Mouse (Mus musculus): ENCODE data around the gene Abcg5. TPM values are rescaled to one million over a fixed set of nuclear protein-coding genes. Genes with fewer than 3 reads are reported as not detected.

Gene Abcg5
- polyA plus RNA-seq, 1 experiment from 2014 or later = 0.52 TPM

DNA sequence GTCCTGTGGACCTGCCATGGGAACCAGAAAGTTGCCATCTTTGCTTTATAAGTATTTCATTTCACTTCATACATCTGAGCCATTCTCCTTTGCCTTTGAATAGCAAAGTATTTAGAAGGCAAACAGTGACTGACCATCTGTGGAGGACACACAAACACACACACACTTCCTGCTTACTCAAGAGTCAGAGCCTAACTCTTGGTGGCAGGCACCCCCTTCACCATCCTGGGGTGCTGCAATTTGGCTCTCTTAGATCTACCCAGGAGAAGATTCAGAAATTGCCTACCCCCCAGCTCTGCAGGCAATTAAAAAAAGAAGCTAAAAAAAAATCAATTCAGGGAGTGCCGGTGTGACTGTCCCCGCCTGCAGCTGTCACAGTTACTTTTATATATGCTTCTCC, 36.3 kb downstream of the Abcg5 start:
- Histone ChIP-seq H3K27ac (ENCODE audit: low read depth, low read length) (no peak overlapping the region), H3K27me3 (ENCODE audit: control insufficient read depth, insufficient read depth, low read length) (no peaks in the 10 kb centered on the region)
- 47% methylated on average over 2 of the region's 2 CpGs for WGBS

DNA sequence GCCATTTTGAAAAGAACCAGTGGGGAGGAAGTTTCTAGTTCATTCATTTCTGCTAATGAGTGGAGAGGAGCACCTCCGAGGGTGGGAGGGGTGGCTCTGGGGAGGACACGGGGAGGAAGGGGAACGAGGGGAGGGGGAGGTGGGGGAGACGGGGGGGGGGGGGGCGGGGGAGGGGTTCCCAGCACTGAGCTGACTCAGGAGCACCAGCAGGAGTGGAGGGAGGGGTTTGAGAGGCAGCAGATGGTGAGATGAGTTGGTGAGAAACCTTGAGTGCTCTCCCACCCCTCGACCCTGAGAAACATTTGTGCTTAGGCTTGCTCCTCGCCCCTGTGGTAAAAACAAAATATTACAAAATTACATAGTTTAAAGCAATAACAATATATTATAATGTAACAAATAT, 36.9 kb downstream of the Abcg5 start:
- 43% methylated on average over 2 of the region's 7 CpGs for WGBS
- H3K9me3 ChIP-seq (ENCODE audit: control insufficient read depth, low read length) = no peaks in the 10 kb centered on the region

More for the DNA sequence above, 36.3 kb downstream of the Abcg5 start:
- Histone ChIP-seq H3K36me3 (ENCODE audit: control insufficient read depth, insufficient read depth, low read length) (no peaks in the 10 kb centered on the region), H3K4me2 (ENCODE audit: low read depth) (no peak overlapping the region), H3K9me3 (ENCODE audit: control insufficient read depth, low read length) (no peaks in the 10 kb centered on the region), H3K4me3 (ENCODE audit: low read depth, low read length) (no peak overlapping the region), H3K9ac (ENCODE audit: low read length) (no peak overlapping the region), H3K4me1 (ENCODE audit: control insufficient read depth, insufficient read depth, low read length) (peaks cover 6% of the 10 kb centered on the region; the same call in 1 of the 2 replicates)
- DNase-seq (ENCODE audit: low spot score) (no peak), ATAC-seq (ENCODE audit: insufficient read depth, low FRiP score, low TSS enrichment) (no peak)

DNA sequence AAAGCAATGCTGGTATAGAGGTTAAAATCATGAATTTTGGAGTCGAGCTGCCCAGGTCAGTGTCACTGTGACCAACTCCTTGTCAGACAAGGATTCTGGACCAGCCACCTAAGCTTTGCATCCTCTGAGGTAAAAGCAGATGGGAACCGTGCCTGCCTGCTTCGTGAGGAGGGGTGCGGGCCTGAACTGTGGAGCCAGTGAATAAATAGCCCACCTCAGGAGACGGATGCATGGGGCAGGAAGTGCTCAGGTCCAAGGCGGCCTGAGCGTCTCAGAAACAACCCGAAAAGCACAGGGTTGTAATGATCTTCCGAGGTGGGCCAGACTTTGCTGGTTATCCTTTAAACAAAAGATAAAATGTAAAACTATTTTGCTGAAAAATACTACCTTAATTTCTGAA, 37.7 kb downstream of the Abcg5 start:
- DNase-seq (ENCODE audit: low spot score) (no peak), ATAC-seq (ENCODE audit: insufficient read depth, low FRiP score, low TSS enrichment) (no peak)
- Histone ChIP-seq H3K9ac (ENCODE audit: low read length) (no peak overlapping the region), H3K9me3 (ENCODE audit: control insufficient read depth, low read length) (no peaks in the 10 kb centered on the region), H3K4me3 (ENCODE audit: low read depth, low read length) (no peak overlapping the region), H3K4me1 (ENCODE audit: control insufficient read depth, insufficient read depth, low read length) (peaks cover 6% of the 10 kb centered on the region; the same call in 1 of the 2 replicates), H3K27me3 (ENCODE audit: control insufficient read depth, insufficient read depth, low read length) (no peaks in the 10 kb centered on the region), H3K4me2 (ENCODE audit: low read depth) (no peak overlapping the region), H3K36me3 (ENCODE audit: control insufficient read depth, insufficient read depth, low read length) (no peaks in the 10 kb centered on the region), H3K27ac (ENCODE audit: low read depth, low read length) (no peak overlapping the region)
- WGBS = 37% methylated on average over 9 of the region's 9 CpGs

More for the DNA sequence above, 36.9 kb downstream of the Abcg5 start:
- peaks cover 6% of the 10 kb centered on the region; the same call in 1 of the 2 replicates for H3K4me1 ChIP-seq (ENCODE audit: control insufficient read depth, insufficient read depth, low read length)
- no peak overlapping the region for H3K4me3 ChIP-seq (ENCODE audit: low read depth, low read length)
- ATAC-seq (ENCODE audit: insufficient read depth, low FRiP score, low TSS enrichment) (no peak), DNase-seq (ENCODE audit: low spot score) (no peak)
- no peak overlapping the region for H3K4me2 ChIP-seq (ENCODE audit: low read depth)
- H3K27ac ChIP-seq (ENCODE audit: low read depth, low read length) = no peak overlapping the region
- no peak overlapping the region for H3K9ac ChIP-seq (ENCODE audit: low read length)
- no peaks in the 10 kb centered on the region for H3K27me3 ChIP-seq (ENCODE audit: control insufficient read depth, insufficient read depth, low read length)
- no peaks in the 10 kb centered on the region for H3K36me3 ChIP-seq (ENCODE audit: control insufficient read depth, insufficient read depth, low read length)

DNA sequence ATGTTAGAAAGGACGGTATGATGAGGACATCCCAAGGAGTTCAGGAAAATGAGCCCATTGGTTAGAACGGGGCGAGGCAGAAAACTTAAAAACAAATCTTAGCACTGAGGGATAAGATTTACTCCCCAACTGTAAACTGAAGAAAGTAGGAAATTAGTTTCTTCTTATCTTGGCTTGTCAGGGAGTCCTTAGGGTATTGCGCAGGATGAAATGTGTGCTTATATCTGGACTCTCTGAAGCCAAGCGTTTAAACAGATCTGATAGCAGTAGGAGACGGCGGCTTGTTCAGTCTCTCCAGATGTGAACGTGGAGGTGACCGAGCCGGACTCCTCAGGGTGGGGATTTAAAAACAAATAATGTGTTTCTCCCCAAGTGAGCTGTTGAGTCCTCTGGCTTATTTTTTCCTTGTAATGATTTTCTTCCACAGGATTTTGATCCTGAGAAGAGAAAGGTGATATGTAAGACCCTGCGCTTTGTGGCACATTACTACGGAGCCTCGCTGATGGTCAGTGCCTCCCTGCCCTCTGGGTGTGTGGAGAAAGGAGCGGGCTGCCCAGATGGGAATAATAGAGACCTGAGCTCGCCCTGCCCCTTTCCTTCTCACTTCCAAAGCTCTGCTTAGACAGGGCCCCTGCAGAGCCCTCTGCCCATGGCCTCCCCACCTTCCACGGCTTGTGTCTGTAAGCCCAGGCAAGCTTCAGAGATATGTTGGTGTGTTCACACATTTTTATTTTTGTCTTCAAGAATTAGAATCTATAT, 38.3 kb downstream of the Abcg5 start:
- no peak for ATAC-seq (ENCODE audit: insufficient read depth, low FRiP score, low TSS enrichment)
- no peak for DNase-seq (ENCODE audit: low spot score)
- H3K36me3 ChIP-seq (ENCODE audit: control insufficient read depth, insufficient read depth, low read length) = no peaks in the 10 kb centered on the region
- no peak overlapping the region for H3K9ac ChIP-seq (ENCODE audit: low read length)
- H3K9me3 ChIP-seq (ENCODE audit: control insufficient read depth, low read length) = no peaks in the 10 kb centered on the region
- H3K4me1 ChIP-seq (ENCODE audit: control insufficient read depth, insufficient read depth, low read length) = peaks cover 6% of the 10 kb centered on the region; the same call in 1 of the 2 replicates
- H3K27me3 ChIP-seq (ENCODE audit: control insufficient read depth, insufficient read depth, low read length) = no peaks in the 10 kb centered on the region
- 54% methylated on average over 16 of the region's 16 CpGs for WGBS
- H3K27ac ChIP-seq (ENCODE audit: low read depth, low read length) = no peak overlapping the region
- no peak overlapping the region for H3K4me2 ChIP-seq (ENCODE audit: low read depth)
- no peak overlapping the region for H3K4me3 ChIP-seq (ENCODE audit: low read depth, low read length)

DNA sequence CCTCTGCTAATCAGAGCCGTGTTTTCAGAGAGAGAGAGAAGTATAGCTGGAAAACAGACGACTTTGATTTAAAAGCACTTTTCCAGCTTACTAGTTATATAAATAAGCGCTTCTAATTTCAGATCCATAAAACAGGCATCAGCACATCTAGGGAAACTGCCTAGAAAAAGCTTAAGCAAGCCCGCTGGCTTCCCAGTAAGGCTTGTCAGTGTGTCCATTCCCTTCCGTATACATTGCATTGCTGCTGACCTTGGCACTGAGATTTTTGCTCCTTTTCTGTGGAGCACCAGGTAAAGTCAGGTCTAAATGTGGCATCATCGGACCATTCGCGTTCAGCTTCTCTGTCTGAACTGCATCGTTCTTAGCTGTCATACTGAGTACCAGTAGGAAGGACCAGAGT, 40.5 kb downstream of the Abcg5 start:
- ATAC-seq (ENCODE audit: insufficient read depth, low FRiP score, low TSS enrichment) = no peak

DNA sequence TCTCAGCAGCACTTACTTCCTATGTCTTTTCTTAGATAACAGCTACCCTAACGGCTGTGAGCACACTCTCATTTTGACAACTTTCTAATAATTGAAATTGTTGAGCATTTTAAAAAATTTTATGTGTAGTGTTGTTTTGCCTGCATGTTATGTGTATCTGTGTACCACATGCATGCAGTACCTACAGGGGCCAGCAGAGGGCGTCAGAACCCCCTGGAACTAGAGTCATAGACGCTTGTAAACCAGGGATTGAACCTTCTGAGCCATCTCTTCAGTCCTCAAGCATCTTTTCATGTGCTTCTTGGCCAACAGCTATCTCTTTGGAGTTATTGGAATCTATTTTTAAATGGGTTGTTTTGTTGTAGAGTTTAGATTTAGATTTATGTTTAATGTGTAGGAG, 40.9 kb downstream of the Abcg5 start:
- no peak overlapping the region for H3K27ac ChIP-seq (ENCODE audit: low read depth, low read length)
- no peaks in the 10 kb centered on the region for H3K9me3 ChIP-seq (ENCODE audit: control insufficient read depth, low read length)
- no peak overlapping the region for H3K9ac ChIP-seq (ENCODE audit: low read length)
- H3K4me1 ChIP-seq (ENCODE audit: control insufficient read depth, insufficient read depth, low read length) = peaks cover 6% of the 10 kb centered on the region; the same call in 1 of the 2 replicates
- 33% methylated on average over 3 of the region's 3 CpGs for WGBS
- ATAC-seq (ENCODE audit: insufficient read depth, low FRiP score, low TSS enrichment) (no peak), DNase-seq (ENCODE audit: low spot score) (no peak)
- H3K27me3 ChIP-seq (ENCODE audit: control insufficient read depth, insufficient read depth, low read length) = no peaks in the 10 kb centered on the region
- H3K4me3 ChIP-seq (ENCODE audit: low read depth, low read length) = no peak overlapping the region
- H3K36me3 ChIP-seq (ENCODE audit: control insufficient read depth, insufficient read depth, low read length) = no peaks in the 10 kb centered on the region
- no peak overlapping the region for H3K4me2 ChIP-seq (ENCODE audit: low read depth)

More for the DNA sequence above, 40.5 kb downstream of the Abcg5 start:
- Histone ChIP-seq H3K27ac (ENCODE audit: low read depth, low read length) (no peak overlapping the region), H3K36me3 (ENCODE audit: control insufficient read depth, insufficient read depth, low read length) (no peaks in the 10 kb centered on the region), H3K4me2 (ENCODE audit: low read depth) (no peak overlapping the region), H3K9ac (ENCODE audit: low read length) (no peak overlapping the region), H3K9me3 (ENCODE audit: control insufficient read depth, low read length) (no peaks in the 10 kb centered on the region), H3K4me1 (ENCODE audit: control insufficient read depth, insufficient read depth, low read length) (peaks cover 6% of the 10 kb centered on the region; the same call in 1 of the 2 replicates), H3K27me3 (ENCODE audit: control insufficient read depth, insufficient read depth, low read length) (no peaks in the 10 kb centered on the region), H3K4me3 (ENCODE audit: low read depth, low read length) (no peak overlapping the region)
- WGBS = 93% methylated on average over 9 of the region's 9 CpGs
- DNase-seq (ENCODE audit: low spot score) = no peak

DNA sequence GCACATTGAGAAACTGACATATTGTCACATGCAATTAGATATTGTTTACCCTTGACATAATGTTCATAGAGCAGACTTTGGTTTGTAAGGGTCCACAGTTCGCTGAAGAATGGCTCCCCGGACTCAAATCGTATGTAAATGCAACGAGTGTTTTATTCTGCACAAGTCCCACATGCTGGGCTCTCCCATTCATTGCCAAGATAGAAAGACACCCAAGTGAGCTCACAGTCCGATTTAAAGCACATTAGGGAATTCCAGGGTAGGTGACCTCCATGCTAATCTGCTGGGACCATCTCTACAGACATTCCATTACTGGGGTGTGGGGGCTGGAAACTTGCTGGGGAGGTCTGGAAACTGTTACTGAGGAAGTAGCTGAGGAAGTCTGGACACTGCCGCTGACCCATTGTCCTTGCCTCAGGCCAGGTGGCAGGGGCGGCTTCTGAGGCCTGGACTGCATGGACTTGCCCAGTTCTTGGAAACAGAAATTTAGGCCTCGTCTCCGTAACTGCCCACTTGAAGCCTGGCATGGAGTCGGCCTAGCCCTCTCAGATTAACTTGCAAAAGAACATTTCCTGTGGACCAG, 42.9 kb downstream of the Abcg5 start:
- DNase-seq (ENCODE audit: low spot score) (no peak), ATAC-seq (ENCODE audit: insufficient read depth, low FRiP score, low TSS enrichment) (no peak)
- Histone ChIP-seq H3K4me2 (ENCODE audit: low read depth) (no peak overlapping the region), H3K9me3 (ENCODE audit: control insufficient read depth, low read length) (no peaks in the 10 kb centered on the region), H3K27me3 (ENCODE audit: control insufficient read depth, insufficient read depth, low read length) (no peaks in the 10 kb centered on the region), H3K27ac (ENCODE audit: low read depth, low read length) (no peak overlapping the region), H3K4me3 (ENCODE audit: low read depth, low read length) (no peak overlapping the region), H3K4me1 (ENCODE audit: control insufficient read depth, insufficient read depth, low read length) (peaks cover 3% of the 10 kb centered on the region; the same call in 1 of the 2 replicates), H3K9ac (ENCODE audit: low read length) (no peak overlapping the region), H3K36me3 (ENCODE audit: control insufficient read depth, insufficient read depth, low read length) (no peaks in the 10 kb centered on the region)
- WGBS = 77% methylated on average over 10 of the region's 10 CpGs

DNA sequence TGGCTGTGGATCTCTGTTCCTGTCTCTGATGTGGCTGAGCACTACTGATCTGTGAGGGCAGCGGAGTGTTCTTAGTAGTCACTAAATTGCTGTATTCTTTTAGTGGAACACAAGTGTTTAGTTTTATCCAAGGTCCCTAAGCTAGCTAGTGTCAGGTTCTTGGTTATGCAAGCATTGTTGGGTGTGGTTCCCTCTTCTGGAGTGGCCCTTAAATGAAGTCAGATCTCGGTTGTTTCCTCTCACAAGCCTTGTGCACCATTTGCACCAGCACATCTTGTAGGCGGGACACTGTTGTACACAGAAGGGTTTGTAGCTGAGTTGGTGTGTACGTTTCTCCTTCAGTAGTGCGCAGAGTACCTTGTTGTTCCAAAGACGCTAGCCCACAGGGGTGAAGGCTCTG, 44.8 kb downstream of the Abcg5 start:
- Histone ChIP-seq H3K36me3 (ENCODE audit: control insufficient read depth, insufficient read depth, low read length) (no peaks in the 10 kb centered on the region), H3K27ac (ENCODE audit: low read depth, low read length) (no peak overlapping the region), H3K4me3 (ENCODE audit: low read depth, low read length) (no peak overlapping the region), H3K27me3 (ENCODE audit: control insufficient read depth, insufficient read depth, low read length) (no peaks in the 10 kb centered on the region), H3K4me2 (ENCODE audit: low read depth) (no peak overlapping the region), H3K9me3 (ENCODE audit: control insufficient read depth, low read length) (no peaks in the 10 kb centered on the region), H3K9ac (ENCODE audit: low read length) (no peak overlapping the region), H3K4me1 (ENCODE audit: control insufficient read depth, insufficient read depth, low read length) (no peaks in the 10 kb centered on the region; the same call in 1 of the 2 replicates)
- DNase-seq (ENCODE audit: low spot score) (no peak), ATAC-seq (ENCODE audit: insufficient read depth, low FRiP score, low TSS enrichment) (no peak)
- 92% methylated on average over 6 of the region's 6 CpGs for WGBS

DNA sequence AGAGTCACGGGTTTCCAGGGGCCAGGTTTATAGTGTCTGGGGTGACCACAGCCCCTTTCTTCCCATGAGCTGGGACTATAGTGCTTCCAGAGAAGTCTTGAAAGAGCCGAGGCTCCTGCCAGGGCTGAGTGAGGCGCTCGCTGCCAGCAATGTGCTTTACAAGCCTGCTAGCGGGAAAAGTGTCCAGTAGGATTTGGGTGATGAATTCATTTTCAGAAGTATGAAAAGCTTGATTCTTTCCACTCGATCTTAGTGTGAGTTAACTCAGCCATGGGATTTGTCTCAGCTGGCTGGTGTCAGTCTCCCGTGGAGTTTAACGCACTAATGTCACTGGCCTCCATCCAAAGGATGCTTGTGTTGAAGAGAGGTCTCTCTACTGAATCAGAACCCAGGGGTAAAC, 46.5 kb downstream of the Abcg5 start:
- 63% methylated on average over 8 of the region's 8 CpGs for WGBS
- no peak for DNase-seq (ENCODE audit: low spot score)
- H3K27ac ChIP-seq (ENCODE audit: low read depth, low read length) = no peak overlapping the region

More for the DNA sequence above, 46.5 kb downstream of the Abcg5 start:
- Histone ChIP-seq H3K4me2 (ENCODE audit: low read depth) (no peak overlapping the region), H3K9ac (ENCODE audit: low read length) (no peak overlapping the region), H3K4me1 (ENCODE audit: control insufficient read depth, insufficient read depth, low read length) (no peaks in the 10 kb centered on the region), H3K27me3 (ENCODE audit: control insufficient read depth, insufficient read depth, low read length) (no peaks in the 10 kb centered on the region), H3K36me3 (ENCODE audit: control insufficient read depth, insufficient read depth, low read length) (no peaks in the 10 kb centered on the region), H3K9me3 (ENCODE audit: control insufficient read depth, low read length) (no peaks in the 10 kb centered on the region), H3K4me3 (ENCODE audit: low read depth, low read length) (no peak overlapping the region)
- ATAC-seq (ENCODE audit: insufficient read depth, low FRiP score, low TSS enrichment) = no peak
